Mouse (Mus musculus) bone marrow, adult 2 months (tissue): ENCODE measurements around the gene Hrasls.

Source experiments
- CTCF ChIP-seq: fragments of 200-500 bp; IDR thresholded peaks from 2 replicates; pipeline ENCODE4 v1.5.1; 2011; ENCODE audit warnings: low read length, control low read depth; ENCODE audit not compliant: control insufficient read depth, insufficient read depth
- POLR2A ChIP-seq: fragments of 200-500 bp; IDR thresholded peaks from 2 replicates; pipeline ENCODE4 v1.6.1; 2011; ENCODE audit warnings: low read depth, mild to moderate bottlenecking, control low read depth, low read length, borderline replicate concordance; ENCODE audit not compliant: control insufficient read depth

DNA sequence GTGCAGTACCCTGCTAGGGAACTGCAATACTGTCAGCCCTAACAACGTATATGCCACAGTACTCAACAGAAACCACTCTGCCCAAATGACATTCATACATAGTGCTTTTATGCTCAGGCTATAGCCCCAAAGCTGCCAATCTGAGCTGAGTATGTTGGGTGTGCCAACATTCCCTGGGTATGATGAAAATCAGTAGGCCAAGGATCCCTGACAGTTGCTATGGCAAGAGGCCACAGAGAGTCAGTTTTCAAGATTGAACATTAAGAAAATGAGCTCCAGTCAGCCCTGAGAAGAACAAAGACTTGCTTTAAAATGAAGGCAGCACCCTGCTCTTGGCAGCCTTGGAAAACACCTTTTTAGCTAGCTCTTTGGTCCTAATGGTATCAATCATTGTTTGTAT is 14.3 kb upstream of the Hrasls start:
- TF ChIP-seq CTCF (no peak), POLR2A (no peak)
